Mouse (Mus musculus): ENCODE measurements at regions not wholly inside any gene's neighbourhood (a gene's known extent, or its start where the extent isn't known, plus 50 kb on each side); places are given as distances from the start of the nearest gene placed in this dataset.

DNA sequence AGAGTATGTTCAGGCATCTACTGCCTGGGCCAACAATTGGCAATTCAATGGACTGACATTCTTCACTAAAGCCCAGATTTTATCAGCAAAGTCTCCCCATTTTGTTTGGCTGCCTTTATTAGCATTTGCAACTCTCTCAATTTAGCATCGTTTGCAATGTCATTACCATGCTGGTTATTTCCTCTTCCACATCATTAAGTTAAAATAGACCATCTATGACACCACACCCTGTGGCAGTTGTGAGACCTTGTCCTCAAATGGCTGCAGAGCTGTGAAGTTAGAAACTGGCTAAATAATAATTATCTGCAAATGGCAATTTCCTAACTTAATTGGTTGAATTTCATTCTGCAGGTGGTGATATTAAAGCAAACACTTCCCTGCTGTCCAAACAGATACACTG is 381.8 kb downstream of the H2al1n start:
- TF ChIP-seq CTCF (IDR thresholded peaks at IDR 0.05; ENCODE audit: low read depth, low read length) (no peak), POLR2A (IDR thresholded peaks at IDR 0.05; ENCODE audit: borderline replicate concordance, low read depth, low read length) (no peak)
